Mouse (Mus musculus) testis, adult 2 months (tissue): ENCODE data around the gene Glrb.

Experiments
- CTCF ChIP-seq: fragments of 200-500 bp; IDR thresholded peaks from 2 replicates; pipeline ENCODE4 v1.5.1; 2012; ENCODE audit warnings: low read depth, mild to moderate bottlenecking, inconsistent platforms, low read length, moderate library complexity; ENCODE audit not compliant: control insufficient read depth, insufficient read depth, insufficient replicate concordance
- POLR2A ChIP-seq: fragments of 200-500 bp; IDR thresholded peaks from 2 replicates; pipeline ENCODE4 v1.6.1; 2012; ENCODE audit warnings: low read depth, mild to moderate bottlenecking, inconsistent platforms, low read length, moderate library complexity; ENCODE audit not compliant: control insufficient read depth

DNA sequence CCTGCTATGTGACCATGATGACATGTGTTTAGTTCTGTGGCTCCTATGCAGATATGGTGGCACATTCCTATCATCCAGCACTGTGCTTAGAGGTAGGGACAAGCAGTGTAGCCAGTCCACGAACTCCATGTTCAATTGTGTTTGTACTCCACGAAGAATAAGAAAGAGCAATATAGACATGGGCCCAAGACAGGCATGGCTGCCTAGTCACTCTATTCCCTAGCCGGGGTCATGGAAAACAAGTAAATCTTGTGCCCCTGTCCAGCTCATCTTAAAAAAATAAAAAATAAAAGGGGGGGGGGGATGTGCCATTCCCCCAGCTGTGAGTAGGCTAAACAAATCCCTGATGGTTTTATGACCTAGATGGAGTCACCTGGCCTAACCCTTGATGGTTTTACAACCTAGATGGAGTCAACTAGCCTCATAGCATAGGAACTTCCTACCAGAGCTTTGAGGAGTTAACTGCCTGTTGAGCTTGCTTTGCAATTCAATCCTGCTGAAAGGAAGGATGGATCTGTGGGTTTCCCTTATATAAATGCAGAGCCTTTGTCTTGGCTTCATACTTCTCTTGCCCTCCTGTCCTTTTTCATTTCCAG, 60.5 kb downstream of the Glrb start:
- no peak for TF ChIP-seq POLR2A
- TF ChIP-seq CTCF: no peak
